Mouse (Mus musculus): ENCODE results near the gene Slc36a3. TPM values are rescaled to one million over a fixed set of nuclear protein-coding genes. Genes with fewer than 3 reads are reported as not detected.

Slc36a3 gene
- polyA plus RNA-seq, 1 experiment, result not detected

DNA sequence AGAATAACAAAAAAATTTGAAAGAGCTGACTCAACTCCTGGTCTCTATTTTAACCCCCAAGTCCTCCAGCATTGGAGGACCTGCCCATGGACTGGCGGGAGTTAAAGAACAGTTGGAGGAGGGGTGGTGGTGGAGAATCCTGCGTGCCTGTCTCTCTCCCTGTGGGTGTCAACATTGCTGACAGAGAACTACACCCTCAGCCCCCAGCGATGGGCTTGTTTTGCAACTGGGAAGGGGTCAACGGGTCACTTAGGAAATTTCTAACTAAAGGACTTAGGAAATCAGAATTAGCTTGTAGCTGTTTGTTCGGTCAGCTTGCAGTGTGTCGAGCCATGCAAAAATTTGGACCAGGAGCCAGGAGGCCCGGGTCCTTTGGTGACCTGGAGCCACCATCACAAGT, 31.6 kb upstream of the Slc36a3 start:
- Histone ChIP-seq H3K27ac (ENCODE audit: insufficient read depth, low read length) (no peak overlapping the region), H3K4me3 (replicated peaks; ENCODE audit: insufficient read depth, low read depth, low read length) (no peak overlapping the region), H3K27me3 (ENCODE audit: control insufficient read depth, insufficient read depth, low read length) (no peaks in the 10 kb centered on the region), H3K4me1 (ENCODE audit: control insufficient read depth, insufficient read depth, low read length) (peaks cover 16% of the 10 kb centered on the region)
- 82% methylated on average over 7 of the region's 7 CpGs for WGBS
- no peak for DNase-seq
- TF ChIP-seq CTCF (IDR thresholded peaks at IDR 0.05; ENCODE audit: borderline replicate concordance, insufficient read depth, low read depth, low read length) (no peak), POLR2A (IDR thresholded peaks at IDR 0.05; ENCODE audit: borderline replicate concordance, insufficient read depth, low read length) (no peak)

DNA sequence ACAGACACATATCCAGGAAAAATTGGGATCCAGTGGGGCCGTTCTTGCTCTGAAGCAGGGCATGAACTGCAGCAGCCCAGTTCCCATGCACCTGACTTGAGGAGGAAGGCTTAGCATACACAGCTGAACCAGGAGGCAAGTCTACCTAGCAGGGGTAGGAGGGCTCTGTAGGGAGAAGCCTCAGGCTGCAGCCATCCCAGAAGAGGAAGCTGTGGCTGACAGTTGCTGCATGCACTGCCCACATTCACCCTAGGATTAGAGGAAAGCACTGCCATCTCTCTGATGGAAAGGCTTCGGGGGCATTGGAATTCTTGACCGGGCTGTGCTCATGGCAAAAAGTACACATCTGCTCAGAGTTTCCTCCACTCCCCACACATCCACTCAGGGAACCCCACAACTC, 28.3 kb upstream of the Slc36a3 start:
- H3K4me3 ChIP-seq (replicated peaks; ENCODE audit: insufficient read depth, low read depth, low read length), result no peak overlapping the region
- no peak overlapping the region for H3K27ac ChIP-seq (ENCODE audit: insufficient read depth, low read length)
- no peaks in the 10 kb centered on the region for H3K27me3 ChIP-seq (ENCODE audit: control insufficient read depth, insufficient read depth, low read length)
- no peak for DNase-seq
- 93% methylated on average over 3 of the region's 3 CpGs for WGBS
- H3K4me1 ChIP-seq (ENCODE audit: control insufficient read depth, insufficient read depth, low read length), result peaks cover 6% of the 10 kb centered on the region
- TF ChIP-seq CTCF (IDR thresholded peaks at IDR 0.05; ENCODE audit: borderline replicate concordance, insufficient read depth, low read depth, low read length), result no peak
- no peak for TF ChIP-seq POLR2A (IDR thresholded peaks at IDR 0.05; ENCODE audit: borderline replicate concordance, insufficient read depth, low read length)

DNA sequence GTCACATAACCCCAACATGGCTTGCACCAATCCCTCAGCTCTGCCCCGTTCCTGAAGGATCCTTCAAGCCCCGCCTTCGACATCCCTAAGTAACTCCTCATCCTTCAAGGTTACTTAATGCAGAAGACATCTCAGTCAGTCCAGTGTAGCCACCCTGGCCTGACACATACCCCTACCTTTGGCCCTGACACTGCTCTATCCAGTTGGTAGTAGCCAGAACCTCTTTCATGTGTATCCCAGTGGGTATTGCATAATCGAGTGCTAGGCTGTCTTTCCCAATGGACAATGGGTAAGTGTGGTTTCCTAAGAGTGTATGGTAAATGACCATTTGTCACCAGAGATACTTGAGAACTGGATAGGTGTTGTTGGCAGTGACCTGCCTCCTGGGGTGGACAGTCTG, 27.3 kb upstream of the Slc36a3 start:
- Histone ChIP-seq H3K27me3 (ENCODE audit: control insufficient read depth, insufficient read depth, low read length) (no peaks in the 10 kb centered on the region), H3K4me1 (ENCODE audit: control insufficient read depth, insufficient read depth, low read length) (no peaks in the 10 kb centered on the region; the same call in 1 of the 2 replicates), H3K4me3 (replicated peaks; ENCODE audit: insufficient read depth, low read depth, low read length) (no peak overlapping the region), H3K27ac (ENCODE audit: insufficient read depth, low read length) (no peak overlapping the region)
- no peak for TF ChIP-seq POLR2A (IDR thresholded peaks at IDR 0.05; ENCODE audit: borderline replicate concordance, insufficient read depth, low read length)
- no peak for TF ChIP-seq CTCF (IDR thresholded peaks at IDR 0.05; ENCODE audit: borderline replicate concordance, insufficient read depth, low read depth, low read length)
- no peak for DNase-seq
- WGBS, result 90% methylated on average over 4 of the region's 4 CpGs

DNA sequence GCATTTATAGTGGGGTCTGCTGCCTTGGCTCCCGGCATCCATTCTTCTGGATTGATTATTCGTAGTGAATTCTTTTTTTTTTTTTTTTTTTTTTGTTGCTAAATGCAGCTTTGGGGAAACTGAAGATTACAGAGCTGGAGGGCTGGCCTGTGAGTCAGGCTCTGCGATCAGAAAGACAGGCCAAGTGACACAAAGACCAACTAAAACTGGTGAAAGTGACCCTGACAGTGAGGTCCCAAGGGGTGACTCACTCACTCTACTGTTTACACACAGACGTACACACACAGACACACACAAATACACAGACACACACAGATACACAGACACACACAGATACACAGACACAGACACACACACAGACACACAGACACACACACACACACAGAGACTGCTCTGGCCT, 19.0 kb upstream of the Slc36a3 start:
- DNase-seq, result no peak
- Histone ChIP-seq H3K4me3 (replicated peaks; ENCODE audit: insufficient read depth, low read depth, low read length) (no peak overlapping the region), H3K4me1 (ENCODE audit: control insufficient read depth, insufficient read depth, low read length) (no peaks in the 10 kb centered on the region), H3K27me3 (ENCODE audit: control insufficient read depth, insufficient read depth, low read length) (no peaks in the 10 kb centered on the region; the same call in 1 of the 2 replicates), H3K27ac (ENCODE audit: insufficient read depth, low read length) (no peak overlapping the region)
- TF ChIP-seq POLR2A (IDR thresholded peaks at IDR 0.05; ENCODE audit: borderline replicate concordance, insufficient read depth, low read length), result no peak
- TF ChIP-seq CTCF (IDR thresholded peaks at IDR 0.05; ENCODE audit: borderline replicate concordance, insufficient read depth, low read depth, low read length), result no peak
- WGBS, result 84% methylated on average over 4 of the region's 4 CpGs

DNA sequence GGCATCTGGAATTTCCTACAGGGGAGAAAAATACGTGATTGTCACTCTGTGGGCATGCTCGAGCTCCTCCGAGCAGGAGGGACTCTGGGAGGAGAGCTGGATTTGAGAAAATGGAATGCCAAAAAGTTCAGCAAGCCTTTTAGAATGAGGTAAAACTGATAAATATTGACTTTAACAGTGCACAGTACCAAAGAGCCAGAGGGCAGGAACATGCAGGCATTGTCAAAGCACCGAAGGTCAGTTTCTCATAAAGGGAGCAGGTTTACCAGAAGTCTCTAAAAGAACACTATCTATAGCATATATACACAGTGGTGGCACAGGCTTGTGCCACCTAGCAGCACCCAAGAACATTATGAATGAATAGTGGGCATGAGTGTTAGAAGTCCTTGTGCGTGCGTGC, 17.4 kb upstream of the Slc36a3 start:
- no peak for DNase-seq
- Histone ChIP-seq H3K4me1 (ENCODE audit: control insufficient read depth, insufficient read depth, low read length) (no peaks in the 10 kb centered on the region), H3K4me3 (replicated peaks; ENCODE audit: insufficient read depth, low read depth, low read length) (no peak overlapping the region), H3K27ac (ENCODE audit: insufficient read depth, low read length) (no peak overlapping the region), H3K27me3 (ENCODE audit: control insufficient read depth, insufficient read depth, low read length) (no peaks in the 10 kb centered on the region; the same call in 1 of the 2 replicates)
- no peak for TF ChIP-seq POLR2A (IDR thresholded peaks at IDR 0.05; ENCODE audit: borderline replicate concordance, insufficient read depth, low read length)
- no peak for TF ChIP-seq CTCF (IDR thresholded peaks at IDR 0.05; ENCODE audit: borderline replicate concordance, insufficient read depth, low read depth, low read length)
- 91% methylated on average over 6 of the region's 6 CpGs for WGBS

DNA sequence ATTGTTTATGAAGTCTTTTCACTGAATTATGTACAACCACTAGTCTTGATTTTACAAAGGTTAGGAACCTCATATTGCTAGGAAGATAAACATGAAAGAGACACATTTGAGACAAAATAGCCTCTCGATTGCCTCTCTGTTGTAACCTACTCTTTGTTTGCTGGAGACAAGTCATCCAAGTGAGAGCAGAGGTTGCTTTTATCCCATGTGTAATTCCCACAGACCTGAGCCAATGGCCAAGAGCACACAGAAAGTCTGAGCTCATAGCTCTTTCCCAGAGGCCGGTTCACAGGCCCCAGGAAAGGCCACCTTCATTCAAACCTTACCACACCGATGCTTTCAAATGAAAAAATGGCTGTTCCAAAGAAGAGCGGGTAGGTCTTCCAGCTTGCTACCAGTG, 17.0 kb upstream of the Slc36a3 start:
- no peaks in the 10 kb centered on the region; the same call in 1 of the 2 replicates for H3K27me3 ChIP-seq (ENCODE audit: control insufficient read depth, insufficient read depth, low read length)
- TF ChIP-seq POLR2A (IDR thresholded peaks at IDR 0.05; ENCODE audit: borderline replicate concordance, insufficient read depth, low read length) (no peak), CTCF (IDR thresholded peaks at IDR 0.05; ENCODE audit: borderline replicate concordance, insufficient read depth, low read depth, low read length) (no peak)
- H3K4me3 ChIP-seq (replicated peaks; ENCODE audit: insufficient read depth, low read depth, low read length), result no peak overlapping the region
- no peak for DNase-seq
- 89% methylated on average over 4 of the region's 4 CpGs for WGBS
- H3K27ac ChIP-seq (ENCODE audit: insufficient read depth, low read length), result no peak overlapping the region
- H3K4me1 ChIP-seq (ENCODE audit: control insufficient read depth, insufficient read depth, low read length), result no peaks in the 10 kb centered on the region

DNA sequence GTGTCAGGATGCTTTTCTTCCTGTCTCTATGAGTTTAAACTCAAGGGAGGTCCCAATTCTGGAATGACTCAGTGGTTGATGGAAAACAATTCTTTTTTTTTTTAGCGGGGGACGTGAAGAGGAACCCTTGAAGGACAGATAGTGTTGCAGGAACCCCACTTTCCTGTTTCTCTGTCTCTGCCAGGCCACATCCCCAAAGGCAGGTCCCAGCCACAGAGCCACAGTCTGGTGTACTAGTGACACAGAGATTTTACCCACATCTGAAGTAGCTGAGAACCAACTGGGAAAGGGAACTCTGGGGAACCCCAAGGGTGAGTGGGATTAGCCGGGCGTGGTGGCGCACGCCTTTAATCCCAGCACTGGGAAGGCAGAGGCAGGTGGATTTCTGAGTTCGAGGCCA, 14.2 kb upstream of the Slc36a3 start:
- no peak overlapping the region for H3K27ac ChIP-seq (ENCODE audit: insufficient read depth, low read length)
- no peaks in the 10 kb centered on the region for H3K4me1 ChIP-seq (ENCODE audit: control insufficient read depth, insufficient read depth, low read length)
- no peak for TF ChIP-seq POLR2A (IDR thresholded peaks at IDR 0.05; ENCODE audit: borderline replicate concordance, insufficient read depth, low read length)
- TF ChIP-seq CTCF (IDR thresholded peaks at IDR 0.05; ENCODE audit: borderline replicate concordance, insufficient read depth, low read depth, low read length), result no peak
- H3K4me3 ChIP-seq (replicated peaks; ENCODE audit: insufficient read depth, low read depth, low read length), result no peak overlapping the region
- DNase-seq, result no peak
- H3K27me3 ChIP-seq (ENCODE audit: control insufficient read depth, insufficient read depth, low read length), result no peaks in the 10 kb centered on the region
- WGBS, result 93% methylated on average over 7 of the region's 7 CpGs

DNA sequence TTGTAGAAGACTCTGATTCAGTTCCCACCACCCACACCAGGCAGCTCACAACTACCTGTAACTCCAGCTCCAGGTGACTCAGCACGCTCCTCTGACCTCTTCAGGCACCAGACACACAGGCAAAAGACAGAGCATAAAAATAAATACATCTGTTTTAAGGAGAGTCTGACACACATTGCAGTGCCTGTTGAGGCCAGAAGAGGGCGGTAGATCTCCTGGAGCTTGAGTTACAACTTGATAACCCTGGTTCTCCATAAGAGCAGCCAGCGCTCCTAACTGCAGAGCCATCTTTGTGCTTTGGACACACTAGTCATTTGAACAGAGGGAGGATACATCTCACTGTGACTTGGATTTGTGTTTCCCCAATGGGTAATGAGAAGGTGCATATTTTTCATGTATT, 13.2 kb upstream of the Slc36a3 start:
- DNase-seq, result peak; percentile 34 to 45
- H3K27ac ChIP-seq (ENCODE audit: insufficient read depth, low read length), result no peak overlapping the region
- H3K4me1 ChIP-seq (ENCODE audit: control insufficient read depth, insufficient read depth, low read length), result no peaks in the 10 kb centered on the region
- WGBS, result 48% methylated on average over 3 of the region's 3 CpGs
- TF ChIP-seq POLR2A (IDR thresholded peaks at IDR 0.05; ENCODE audit: borderline replicate concordance, insufficient read depth, low read length) (no peak), CTCF (IDR thresholded peaks at IDR 0.05; ENCODE audit: borderline replicate concordance, insufficient read depth, low read depth, low read length) (peak; percentile 71)
- no peak overlapping the region for H3K4me3 ChIP-seq (replicated peaks; ENCODE audit: insufficient read depth, low read depth, low read length)
- no peaks in the 10 kb centered on the region for H3K27me3 ChIP-seq (ENCODE audit: control insufficient read depth, insufficient read depth, low read length)

Measured in cerebellum, adult 2 months (tissue).